Mouse (Mus musculus): ENCODE data around the gene Epsti1.

GRCm38 (mm10) chr14:77929139-77929678 lies 25.2 kb downstream of the Epsti1 start:
- TF ChIP-seq CTCF (IDR thresholded peaks at IDR 0.05; ENCODE audit: control insufficient read depth, insufficient read depth, low read length) (no peak), POLR2A (IDR thresholded peaks at IDR 0.05; ENCODE audit: borderline replicate concordance, control insufficient read depth, low read depth, low read length) (no peak)
